21 mouse cellular contexts compared by ENCODE assay signal in the genomic region with DNA sequence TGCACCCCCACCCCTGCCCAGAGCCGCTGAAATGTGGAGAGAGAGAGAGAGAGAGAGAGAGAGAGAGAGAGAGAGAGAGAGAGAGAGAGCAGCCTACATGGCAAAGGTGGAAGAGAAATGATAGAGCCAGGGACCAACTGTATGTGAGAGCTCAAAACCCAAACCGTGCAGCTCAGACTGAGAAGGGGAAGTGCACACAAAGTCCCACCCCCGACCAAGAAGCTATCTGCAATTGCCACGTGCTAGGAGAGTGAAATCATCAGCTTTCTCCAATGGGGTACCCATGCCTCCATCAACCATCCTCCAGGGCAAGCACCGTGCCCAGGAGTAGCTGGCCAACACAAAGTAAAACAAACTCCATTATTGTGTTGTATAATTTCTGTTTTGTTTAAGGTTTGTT.
"Had no signal": no experiment of that assay in that cellular context is flagged by ENCODE, and none has a peak within 500 bp of the region (broad histone marks: within the 10 kb centered on the region; RNA-seq: fewer than 3 reads in every experiment).

No protein-coding gene starts in this region.

- H3K27ac ChIP-seq: limb, embryonic 12.5 days; limb, embryonic 15.5 days; liver, embryonic 15.5 days had no signal

- H3K4me2 ChIP-seq: limb, embryonic 12.5 days; limb, embryonic 15.5 days; liver, embryonic 15.5 days; midbrain, embryonic 11.5 days had no signal

- H3K27me3 ChIP-seq: limb, embryonic 12.5 days; limb, embryonic 15.5 days; liver, embryonic 15.5 days had no signal

- H3K9ac ChIP-seq: limb, embryonic 12.5 days; limb, embryonic 15.5 days; liver, embryonic 15.5 days had no signal

- H3K36me3 ChIP-seq: limb, embryonic 12.5 days; limb, embryonic 15.5 days; liver, embryonic 15.5 days had no signal

- H3K4me1 ChIP-seq: limb, embryonic 15.5 days; liver, embryonic 15.5 days; megakaryocyte, embryonic 14.5 days had no signal

- H3K4me3 ChIP-seq: limb, embryonic 12.5 days; limb, embryonic 15.5 days; liver, embryonic 15.5 days; megakaryocyte, embryonic 14.5 days had no signal

- DNase-seq: kidney, adult 18-20 months; kidney, adult 9 months; kidney, postnatal 14 days; kidney, postnatal 4 days; left cerebral cortex, postnatal 4 days; lung, adult 2 months; lung, postnatal 14 days; lung, postnatal 4 days; midbrain, embryonic 14.5 days; right cerebral cortex, adult 18-20 months; right cerebral cortex, postnatal 14 days; spleen, adult 18-20 months; thymus, adult 18-20 months; thymus, postnatal 14 days; thymus, postnatal 4 days had no signal

- H3K9me3 ChIP-seq: limb, embryonic 15.5 days; liver, embryonic 15.5 days had no signal

- ATAC-seq: intestine, embryonic 16.5 days had no signal
